Mouse (Mus musculus): Measurements from ENCODE around the gene Hdgfl3. TPM values are rescaled to one million over a fixed set of nuclear protein-coding genes. Genes with fewer than 3 reads are reported as not detected.

The Hdgfl3 gene
- total and polyA plus RNA-seq, 3 experiments, result 0.26 TPM; not detected in 2

DNA sequence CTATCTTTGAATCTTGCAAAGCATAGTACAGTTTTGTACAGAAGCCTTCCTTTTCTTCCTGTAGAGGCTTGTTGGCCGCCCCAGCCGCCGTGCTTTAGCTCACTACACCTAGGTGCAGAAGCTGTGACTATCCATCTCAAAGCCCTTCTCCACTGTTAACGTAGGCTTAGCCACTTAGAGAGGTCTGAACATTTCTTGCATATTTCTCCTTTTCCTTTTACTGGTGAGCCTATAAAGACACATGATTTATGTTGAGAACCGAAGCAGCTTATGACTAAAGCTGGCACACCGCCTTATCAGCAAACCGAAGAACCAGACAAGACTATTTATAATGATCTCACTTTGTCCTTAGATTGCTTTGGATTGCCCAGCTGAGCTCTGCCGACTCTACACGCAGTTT, 58.9 kb downstream of the Hdgfl3 start:
- Histone ChIP-seq H3K27ac (ENCODE audit: control insufficient read depth, low read depth, low read length) (no peak overlapping the region), H3K4me1 (ENCODE audit: control insufficient read depth in 1 of 2, insufficient read depth in 2 of 2, low read length in 2 of 2) (peaks cover 6 to 15% of the 10 kb centered on the region in 2 experiments), H3K27me3 (ENCODE audit: control insufficient read depth in 1 of 2, insufficient read depth in 2 of 2, low read length in 2 of 2) (no peaks in the 10 kb centered on the region), H3K4me3 (ENCODE audit: control insufficient read depth in 1 of 2, insufficient read depth in 1 of 2, low read depth in 2 of 2, low read length in 2 of 2) (no peak overlapping the region), H3K9me3 (replicated peaks; ENCODE audit: insufficient read depth, low read length) (no peaks in the 10 kb centered on the region), H3K79me2 (ENCODE audit: control insufficient read depth, insufficient read depth, low read length, poor library complexity) (no peaks in the 10 kb centered on the region), H3K9ac (ENCODE audit: control insufficient read depth, low read depth, low read length, poor library complexity, severe bottlenecking) (no peak overlapping the region), H3K36me3 (ENCODE audit: control insufficient read depth in 1 of 2, insufficient read depth in 2 of 2, low read length in 2 of 2) (peaks cover 0 to 8% of the 10 kb centered on the region in 2 experiments; a peak in 2 of 4 replicates)
- TF ChIP-seq USF2 (IDR thresholded peaks at IDR 0.05; ENCODE audit: borderline replicate concordance in 1 of 2, insufficient read depth in 1 of 2, low read depth in 1 of 2, low read length in 2 of 2) (no peak), GATA1 (IDR thresholded peaks at IDR 0.05; ENCODE audit: low read depth, low read length) (0 out of 2 replicates have a peak, but pooled peaks have one; percentile 14)
- no peak for DNase-seq (ENCODE audit: low read depth, low spot score)

DNA sequence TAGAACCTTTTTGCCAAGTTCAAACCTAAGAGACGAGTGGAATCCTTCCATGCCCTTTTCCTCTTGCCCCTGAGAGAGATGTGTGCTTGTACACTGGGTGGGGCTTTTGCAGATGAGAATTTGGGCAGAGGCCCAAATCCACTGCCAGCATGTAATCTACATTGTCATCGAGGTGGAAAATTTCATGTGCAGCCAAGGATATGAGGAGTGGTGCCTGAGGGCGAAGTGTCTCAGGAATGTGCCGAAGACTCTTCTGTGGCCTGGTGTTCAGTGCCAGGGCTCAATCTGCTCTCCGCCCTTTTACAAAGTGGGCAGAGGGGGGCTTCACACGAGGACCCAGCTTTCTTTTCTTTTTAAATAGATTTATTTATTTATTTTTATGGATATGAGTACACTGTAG, 59.6 kb downstream of the Hdgfl3 start:
- Histone ChIP-seq H3K9ac (ENCODE audit: control insufficient read depth, low read depth, low read length, poor library complexity, severe bottlenecking) (no peak overlapping the region), H3K27me3 (ENCODE audit: control insufficient read depth in 1 of 2, insufficient read depth in 2 of 2, low read length in 2 of 2) (no peaks in the 10 kb centered on the region), H3K79me2 (ENCODE audit: control insufficient read depth, insufficient read depth, low read length, poor library complexity) (no peaks in the 10 kb centered on the region), H3K4me3 (ENCODE audit: control insufficient read depth in 1 of 2, insufficient read depth in 1 of 2, low read depth in 2 of 2, low read length in 2 of 2) (peak overlapping the region in 1 of 2 experiments; percentile 47; a peak in 2 of 4 replicates), H3K36me3 (ENCODE audit: control insufficient read depth in 1 of 2, insufficient read depth in 2 of 2, low read length in 2 of 2) (peaks cover 0 to 8% of the 10 kb centered on the region in 2 experiments; a peak in 2 of 4 replicates), H3K9me3 (replicated peaks; ENCODE audit: insufficient read depth, low read length) (no peaks in the 10 kb centered on the region), H3K4me1 (ENCODE audit: control insufficient read depth in 1 of 2, insufficient read depth in 2 of 2, low read length in 2 of 2) (peaks cover 6 to 15% of the 10 kb centered on the region in 2 experiments), H3K27ac (ENCODE audit: control insufficient read depth, low read depth, low read length) (no peak overlapping the region)
- peak; percentile 45 for DNase-seq (ENCODE audit: low read depth, low spot score)
- TF ChIP-seq GATA1 (IDR thresholded peaks at IDR 0.05; ENCODE audit: low read depth, low read length) (0 out of 2 replicates have a peak, but pooled peaks have one; percentile 8), MEF2A (IDR thresholded peaks at IDR 0.05; ENCODE audit: extremely low read depth, insufficient replicate concordance, low read depth, low read length, poor library complexity, severe bottlenecking) (no peak)

DNA sequence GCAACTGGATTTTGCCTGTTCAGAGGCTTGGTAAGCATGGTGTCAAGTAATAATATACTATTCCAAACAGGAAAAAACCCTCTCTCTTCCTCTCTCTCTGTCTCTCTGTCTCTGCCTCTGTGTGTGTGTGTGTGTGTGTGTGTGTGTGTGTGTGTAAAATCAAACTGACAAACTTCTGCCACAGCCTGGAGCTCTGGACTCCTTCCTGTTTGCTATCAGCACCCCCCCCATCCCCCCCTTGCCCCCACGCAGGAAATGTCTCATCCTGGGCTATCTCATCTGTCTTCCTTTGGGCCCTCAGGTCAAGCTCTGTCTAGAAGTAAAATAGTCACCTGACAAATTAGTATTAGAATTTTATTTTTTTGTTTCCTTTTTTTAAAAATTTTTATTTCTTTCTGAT, 60.5 kb downstream of the Hdgfl3 start:
- Histone ChIP-seq H3K4me1 (ENCODE audit: control insufficient read depth in 1 of 2, insufficient read depth in 2 of 2, low read length in 2 of 2) (peaks cover 6 to 15% of the 10 kb centered on the region in 2 experiments), H3K79me2 (ENCODE audit: control insufficient read depth, insufficient read depth, low read length, poor library complexity) (no peaks in the 10 kb centered on the region), H3K27ac (ENCODE audit: control insufficient read depth, low read depth, low read length) (peak overlapping the region; percentile 43; the same call in 1 of the 2 replicates), H3K9me3 (replicated peaks; ENCODE audit: insufficient read depth, low read length) (no peaks in the 10 kb centered on the region), H3K27me3 (ENCODE audit: control insufficient read depth in 1 of 2, insufficient read depth in 2 of 2, low read length in 2 of 2) (no peaks in the 10 kb centered on the region), H3K36me3 (ENCODE audit: control insufficient read depth in 1 of 2, insufficient read depth in 2 of 2, low read length in 2 of 2) (peaks cover 0 to 8% of the 10 kb centered on the region in 2 experiments; a peak in 2 of 4 replicates), H3K4me3 (ENCODE audit: control insufficient read depth in 1 of 2, insufficient read depth in 1 of 2, low read depth in 2 of 2, low read length in 2 of 2) (peak overlapping the region; percentile 41 to 47; a peak in 3 of 4 replicates), H3K9ac (ENCODE audit: control insufficient read depth, low read depth, low read length, poor library complexity, severe bottlenecking) (peak overlapping the region; percentile 49)
- peak; percentile 12 for DNase-seq (ENCODE audit: low read depth, low spot score)
- TF ChIP-seq ZC3H11A (IDR thresholded peaks at IDR 0.05; ENCODE audit: low read depth, low read length), result no peak
- no peak for TF ChIP-seq GABPA (IDR thresholded peaks at IDR 0.05; ENCODE audit: low read depth, low read length)
- TF ChIP-seq MEF2A (IDR thresholded peaks at IDR 0.05; ENCODE audit: extremely low read depth, insufficient replicate concordance, low read depth, low read length, poor library complexity, severe bottlenecking), result no peak
- no peak for TF ChIP-seq USF2 (IDR thresholded peaks at IDR 0.05; ENCODE audit: borderline replicate concordance in 1 of 2, insufficient read depth in 1 of 2, low read depth in 1 of 2, low read length in 2 of 2)
- no peak for TF ChIP-seq TBP (IDR thresholded peaks at IDR 0.05; ENCODE audit: low read depth, low read length)
- no peak for TF ChIP-seq ETS1 (IDR thresholded peaks at IDR 0.05; ENCODE audit: low read depth, low read length)
- TF ChIP-seq ZNF384 (IDR thresholded peaks at IDR 0.05; ENCODE audit: low read depth, low read length), result no peak
- no peak for TF ChIP-seq TAL1 (IDR thresholded peaks at IDR 0.05; ENCODE audit: low read length)
- TF ChIP-seq POLR2AphosphoS2 (IDR thresholded peaks at IDR 0.05; ENCODE audit: low read length), result no peak
- no peak for TF ChIP-seq CHD2 (IDR thresholded peaks at IDR 0.05; ENCODE audit: low read length)
- TF ChIP-seq NELFE (IDR thresholded peaks at IDR 0.05; ENCODE audit: low read depth, low read length), result no peak
- TF ChIP-seq POLR2A (IDR thresholded peaks at IDR 0.05; ENCODE audit: control insufficient read depth in 1 of 2, insufficient read depth in 1 of 2, low read depth in 1 of 2, low read length in 2 of 2, poor library complexity in 1 of 2), result no peak
- TF ChIP-seq MAX (IDR thresholded peaks at IDR 0.05; ENCODE audit: low read length), result no peak
- no peak for TF ChIP-seq CTCF (IDR thresholded peaks at IDR 0.05 in 2 of 3, conservative IDR thresholded peaks at IDR 0.05 in 1 of 3; ENCODE audit: control insufficient read depth in 1 of 3, insufficient read depth in 1 of 3, low read depth in 2 of 3, low read length in 3 of 3, poor library complexity in 1 of 3, severe bottlenecking in 1 of 3)
- no peak for TF ChIP-seq CHD1 (IDR thresholded peaks at IDR 0.05; ENCODE audit: low read depth, low read length)
- TF ChIP-seq SMC3 (IDR thresholded peaks at IDR 0.05; ENCODE audit: low read depth, low read length), result no peak
- no peak for TF ChIP-seq MAFK (IDR thresholded peaks at IDR 0.05; ENCODE audit: borderline replicate concordance, low read depth, low read length)
- no peak for TF ChIP-seq MXI1 (IDR thresholded peaks at IDR 0.05; ENCODE audit: low read depth, low read length)
- TF ChIP-seq POLR2AphosphoS5 (IDR thresholded peaks at IDR 0.05; ENCODE audit: borderline replicate concordance, low read depth, low read length), result no peak

Measured in MEL (cell line).